Mouse (Mus musculus): ENCODE measurements around the gene Aven. TPM values are rescaled to one million over a fixed set of nuclear protein-coding genes. Genes with fewer than 3 reads are reported as not detected.

Aven gene
- total RNA-seq, 1 experiment, result 22.3 TPM

DNA sequence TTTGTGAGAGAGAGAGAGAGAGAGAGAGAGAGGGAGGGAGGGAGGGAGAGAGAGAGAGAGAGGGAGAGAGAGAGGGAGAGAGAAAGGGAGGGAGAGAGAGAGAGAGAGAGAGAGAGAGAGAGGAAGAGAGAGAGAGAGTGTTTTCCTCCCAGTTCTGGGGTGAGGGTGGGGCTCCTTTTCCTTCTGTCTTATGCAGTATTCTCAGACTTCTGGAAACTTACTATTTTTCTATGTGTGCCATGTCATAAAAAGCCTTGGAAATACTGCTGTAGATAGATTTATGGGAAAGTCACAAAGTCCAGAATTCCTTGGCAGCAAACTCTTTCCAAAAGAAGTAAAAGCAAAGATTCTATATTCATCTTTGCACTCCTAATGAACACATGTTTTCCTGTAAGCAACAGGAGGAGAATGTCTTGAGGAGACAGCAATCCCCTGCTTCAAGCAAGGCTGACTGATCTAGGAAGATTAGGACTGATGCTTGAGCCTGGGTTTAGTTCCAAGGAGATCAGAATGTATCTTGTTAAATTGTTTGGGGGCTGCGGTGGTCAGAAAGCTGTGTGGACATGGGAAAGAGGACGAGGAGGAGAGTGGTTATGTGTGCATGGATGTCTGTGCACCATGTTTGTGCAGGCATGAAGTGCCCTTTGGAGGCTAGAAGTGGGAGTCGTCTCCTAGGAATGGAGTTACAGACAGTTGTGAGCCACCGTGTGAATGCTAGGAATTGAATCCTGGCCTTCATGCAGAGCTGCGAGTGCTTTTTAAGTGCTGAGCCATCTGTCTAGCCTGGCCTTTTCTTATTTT lies 10.0 kb upstream of the Aven start:
- Histone ChIP-seq H3K4me1 (ENCODE audit: control insufficient read depth in 2 of 2, insufficient read depth in 2 of 2, low read length in 2 of 2, poor library complexity in 1 of 2) (no peaks in the 10 kb centered on the region), H3K4me3 (ENCODE audit: insufficient read depth in 1 of 2, low read depth in 1 of 2, low read length in 2 of 2, poor library complexity in 1 of 2, severe bottlenecking in 1 of 2) (no peak overlapping the region), H3K9ac (ENCODE audit: insufficient read depth, low read depth, low read length, poor library complexity, severe bottlenecking) (no peak overlapping the region), H3K27ac (ENCODE audit: insufficient read depth, low read depth, low read length, poor library complexity, severe bottlenecking) (no peak overlapping the region), H3K9me3 (ENCODE audit: control insufficient read depth, insufficient read depth, low read depth, low read length) (no peaks in the 10 kb centered on the region), H3K36me3 (ENCODE audit: control insufficient read depth, insufficient read depth, low read length, poor library complexity, severe bottlenecking) (no peaks in the 10 kb centered on the region)
- in situ Hi-C loops (cut with MboI; ENCODE audit: low sequenced_read_pairs in 2 of 2, unreplicated experiment in 2 of 2), result no loop called here
- TF ChIP-seq ZNF384 (IDR thresholded peaks at IDR 0.05; ENCODE audit: low read depth, low read length) (no peak), MAFK (IDR thresholded peaks at IDR 0.05; ENCODE audit: insufficient read depth, low read depth, low read length) (no peak)
- DNase-seq (ENCODE audit: low read depth, low spot score), result no peak

DNA sequence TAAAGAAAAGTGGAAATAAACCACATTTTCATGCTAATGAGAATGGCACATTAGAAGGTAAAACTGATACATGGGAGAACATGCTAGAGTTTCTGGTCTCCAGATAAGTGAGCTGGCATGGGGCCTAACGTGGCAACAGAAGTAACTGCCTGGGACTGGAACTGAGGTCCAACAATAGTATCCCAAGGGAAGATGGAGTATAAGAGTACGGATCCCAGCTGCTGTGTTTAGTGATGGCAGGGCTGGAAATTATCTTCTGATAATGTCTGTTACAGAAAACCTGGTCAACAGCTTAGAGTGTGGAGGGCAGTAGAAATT lies 9.5 kb upstream of the Aven start:
- Histone ChIP-seq H3K27ac (ENCODE audit: insufficient read depth, low read depth, low read length, poor library complexity, severe bottlenecking) (no peak overlapping the region), H3K36me3 (ENCODE audit: control insufficient read depth, insufficient read depth, low read length, poor library complexity, severe bottlenecking) (no peaks in the 10 kb centered on the region), H3K9ac (ENCODE audit: insufficient read depth, low read depth, low read length, poor library complexity, severe bottlenecking) (no peak overlapping the region), H3K9me3 (ENCODE audit: control insufficient read depth, insufficient read depth, low read depth, low read length) (no peaks in the 10 kb centered on the region), H3K4me3 (ENCODE audit: insufficient read depth in 1 of 2, low read depth in 1 of 2, low read length in 2 of 2, poor library complexity in 1 of 2, severe bottlenecking in 1 of 2) (no peak overlapping the region), H3K4me1 (ENCODE audit: control insufficient read depth in 2 of 2, insufficient read depth in 2 of 2, low read length in 2 of 2, poor library complexity in 1 of 2) (no peaks in the 10 kb centered on the region)
- in situ Hi-C loops (cut with MboI; ENCODE audit: low sequenced_read_pairs in 2 of 2, unreplicated experiment in 2 of 2), result no loop called here
- TF ChIP-seq HCFC1 (IDR thresholded peaks at IDR 0.05; ENCODE audit: borderline replicate concordance, insufficient read depth, low read length) (no peak), ZC3H11A (IDR thresholded peaks at IDR 0.05; ENCODE audit: borderline replicate concordance, low read depth, low read length) (no peak), ZNF384 (IDR thresholded peaks at IDR 0.05; ENCODE audit: low read depth, low read length) (no peak), CHD2 (IDR thresholded peaks at IDR 0.05; ENCODE audit: low read depth, low read length) (no peak), MAFK (IDR thresholded peaks at IDR 0.05; ENCODE audit: insufficient read depth, low read depth, low read length) (no peak)
- DNase-seq (ENCODE audit: low read depth, low spot score), result no peak

DNA sequence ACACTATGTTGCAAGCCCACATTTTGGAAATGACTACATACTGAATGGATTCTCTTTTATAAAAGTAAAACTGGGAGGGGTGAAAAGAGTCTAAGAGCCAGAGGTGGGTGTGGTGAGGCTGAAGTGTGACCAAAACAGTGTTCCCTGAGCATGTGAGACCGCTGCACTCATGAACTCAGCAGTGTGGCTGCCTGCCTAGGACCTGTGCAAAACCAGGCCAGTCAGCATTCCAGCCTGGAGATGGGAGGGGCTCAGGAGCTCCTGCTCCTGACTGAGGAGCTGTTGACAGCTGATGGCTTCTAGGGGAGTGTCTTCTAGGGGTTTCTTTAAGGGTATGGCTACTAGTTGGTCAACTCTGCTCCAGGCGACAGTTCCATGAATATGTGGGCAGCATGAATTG lies 7.9 kb upstream of the Aven start:
- no peak overlapping the region for H3K27ac ChIP-seq (ENCODE audit: insufficient read depth, low read depth, low read length, poor library complexity, severe bottlenecking)
- in situ Hi-C loops (cut with MboI; ENCODE audit: low sequenced_read_pairs in 2 of 2, unreplicated experiment in 2 of 2), result no loop called here
- no peaks in the 10 kb centered on the region for H3K36me3 ChIP-seq (ENCODE audit: control insufficient read depth, insufficient read depth, low read length, poor library complexity, severe bottlenecking)
- no peak overlapping the region for H3K4me3 ChIP-seq (ENCODE audit: insufficient read depth in 1 of 2, low read depth in 1 of 2, low read length in 2 of 2, poor library complexity in 1 of 2, severe bottlenecking in 1 of 2)
- no peak overlapping the region for H3K9ac ChIP-seq (ENCODE audit: insufficient read depth, low read depth, low read length, poor library complexity, severe bottlenecking)
- peak; percentile 69 for TF ChIP-seq MAFK (IDR thresholded peaks at IDR 0.05; ENCODE audit: insufficient read depth, low read depth, low read length)
- no peak for TF ChIP-seq HCFC1 (IDR thresholded peaks at IDR 0.05; ENCODE audit: borderline replicate concordance, insufficient read depth, low read length)
- no peak for TF ChIP-seq CHD2 (IDR thresholded peaks at IDR 0.05; ENCODE audit: low read depth, low read length)
- no peaks in the 10 kb centered on the region for H3K9me3 ChIP-seq (ENCODE audit: control insufficient read depth, insufficient read depth, low read depth, low read length)
- no peaks in the 10 kb centered on the region for H3K4me1 ChIP-seq (ENCODE audit: control insufficient read depth in 2 of 2, insufficient read depth in 2 of 2, low read length in 2 of 2, poor library complexity in 1 of 2)
- no peak for DNase-seq (ENCODE audit: low read depth, low spot score)

DNA sequence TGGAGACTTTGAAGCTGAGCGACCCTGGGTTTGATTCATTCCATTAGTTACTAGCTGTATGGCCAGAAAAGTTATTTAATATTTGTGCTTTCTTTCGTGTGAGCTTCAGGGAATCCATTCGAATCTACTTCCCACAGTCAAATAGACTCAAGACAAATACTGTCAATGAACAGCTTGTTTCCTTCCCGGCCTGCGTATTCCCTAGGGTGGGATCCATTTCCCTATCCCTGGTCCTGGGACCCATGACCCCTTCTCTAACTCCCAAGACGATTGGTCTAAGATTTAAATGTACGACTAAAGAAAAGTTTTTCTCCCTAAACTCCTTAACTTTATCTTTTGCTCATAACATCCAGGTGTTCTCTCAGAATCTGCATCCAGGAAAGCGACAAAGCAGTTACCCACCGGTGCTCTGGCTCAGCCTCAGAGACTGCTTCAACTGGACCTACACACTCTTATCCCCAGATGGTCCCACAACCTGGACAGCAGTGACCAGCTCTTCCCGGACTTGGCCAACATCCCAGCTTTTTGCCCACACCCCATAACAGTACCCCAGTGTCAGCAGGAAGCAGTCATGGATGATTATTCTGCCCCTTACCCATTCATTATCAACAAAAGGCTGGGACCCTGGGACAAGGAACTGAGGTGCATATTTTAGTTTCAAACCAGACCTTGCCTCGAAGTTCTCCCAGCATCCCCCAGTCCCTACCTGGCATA lies 2.1 kb upstream of the Aven start:
- H3K9ac ChIP-seq (ENCODE audit: insufficient read depth, low read depth, low read length, poor library complexity, severe bottlenecking), result no peak overlapping the region
- H3K36me3 ChIP-seq (ENCODE audit: control insufficient read depth, insufficient read depth, low read length, poor library complexity, severe bottlenecking), result no peaks in the 10 kb centered on the region
- H3K4me1 ChIP-seq (ENCODE audit: control insufficient read depth in 2 of 2, insufficient read depth in 2 of 2, low read length in 2 of 2, poor library complexity in 1 of 2), result peaks cover 0 to 4% of the 10 kb centered on the region in 2 experiments; a peak in 1 of 4 replicates
- DNase-seq (ENCODE audit: low read depth, low spot score), result no peak
- H3K9me3 ChIP-seq (ENCODE audit: control insufficient read depth, insufficient read depth, low read depth, low read length), result no peaks in the 10 kb centered on the region
- no peak overlapping the region for H3K4me3 ChIP-seq (ENCODE audit: insufficient read depth in 1 of 2, low read depth in 1 of 2, low read length in 2 of 2, poor library complexity in 1 of 2, severe bottlenecking in 1 of 2)
- no peak overlapping the region for H3K27ac ChIP-seq (ENCODE audit: insufficient read depth, low read depth, low read length, poor library complexity, severe bottlenecking)
- TF ChIP-seq ZC3H11A (IDR thresholded peaks at IDR 0.05; ENCODE audit: borderline replicate concordance, low read depth, low read length) (no peak), CHD2 (IDR thresholded peaks at IDR 0.05; ENCODE audit: low read depth, low read length) (no peak), MAFK (IDR thresholded peaks at IDR 0.05; ENCODE audit: insufficient read depth, low read depth, low read length) (no peak), HCFC1 (IDR thresholded peaks at IDR 0.05; ENCODE audit: borderline replicate concordance, insufficient read depth, low read length) (no peak), ZNF384 (IDR thresholded peaks at IDR 0.05; ENCODE audit: low read depth, low read length) (no peak)
- in situ Hi-C loops (cut with MboI; ENCODE audit: low sequenced_read_pairs in 2 of 2, unreplicated experiment in 2 of 2), result no loop called here

Data from ES-E14 (cell line).